ENCODE assay signal across 19 mouse cellular contexts in the genomic region with DNA sequence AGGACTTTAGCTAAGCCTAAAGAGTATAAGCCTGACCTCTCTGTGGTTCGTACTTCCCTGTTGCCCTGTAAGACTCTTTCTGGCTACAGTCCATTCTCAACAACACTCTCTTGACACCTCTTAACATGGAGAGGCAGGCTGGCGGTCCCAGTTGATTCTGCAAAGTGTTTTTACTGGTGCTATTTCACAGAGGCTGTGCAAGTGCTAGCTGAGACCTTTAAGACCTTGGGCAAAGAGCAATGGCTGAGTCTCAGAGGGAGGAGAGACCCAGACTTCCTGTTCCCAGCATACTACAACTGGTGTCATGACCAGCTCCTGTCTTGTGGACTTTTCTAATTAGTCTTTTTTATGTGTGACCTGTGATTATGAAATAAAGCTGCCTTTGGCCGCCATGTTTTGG.
DNase-seq lines count a peak whose midpoint lies in the region; ATAC-seq and TF ChIP-seq lines count a peak whose summit lies in the region.
"Had no signal": no experiment of that assay in that cellular context is flagged by ENCODE, and none has a peak within 500 bp of the region (broad histone marks: within the 10 kb centered on the region; RNA-seq: fewer than 3 reads in every experiment).

No protein-coding gene starts in this region.

- no peaks in the 10 kb centered on the region for H3K4me1 ChIP-seq in forebrain, embryonic 12.5 days
- H3K4me1 ChIP-seq: embryonic facial prominence, embryonic 13.5 days had no signal

- peak; percentile 49 for DNase-seq in kidney, adult 11 months
- DNase-seq in kidney, adult 9 months = peak; percentile 47
- peak; percentile 12 to 50 for DNase-seq in kidney, postnatal 36 days
- DNase-seq in lung, postnatal 10 days = peak; percentile 30
- no peak for DNase-seq in left cerebral cortex, adult 2 months (ENCODE audit: extremely low spot score in 1 of 2, low spot score in 2 of 2)
- DNase-seq in right cerebral cortex, postnatal 14 days = no peak
- DNase-seq: adrenal gland, postnatal 25 days; B cell, adult 2 months; cerebellum, adult 9-10 months; gastrocnemius, postnatal 10 days; heart, postnatal 4 days; left cerebral cortex, postnatal 4 days; spleen, adult 18-20 months; thymus, adult 18-20 months had no signal

- no peak overlapping the region for H3K9ac ChIP-seq in forebrain, embryonic 12.5 days
- H3K9ac ChIP-seq: embryonic facial prominence, embryonic 13.5 days; liver, embryonic 14.5 days had no signal

- intact Hi-C loops in left cerebral cortex, adult 2 months (cut with DNase I) = no loop called here

- no peak for ATAC-seq in forebrain, embryonic 12.5 days (ENCODE audit: low FRiP score)
- ATAC-seq: midbrain, embryonic 16.5 days had no signal

- H3K27ac ChIP-seq in left cerebral cortex, adult 2 months = no peak overlapping the region
- no peak overlapping the region for H3K27ac ChIP-seq in forebrain, embryonic 12.5 days
- H3K27ac ChIP-seq: embryonic facial prominence, embryonic 13.5 days; heart, embryonic 10.5 days; liver, embryonic 14.5 days had no signal

- H3K9me3 ChIP-seq in forebrain, embryonic 12.5 days = no peaks in the 10 kb centered on the region
- H3K9me3 ChIP-seq: embryonic facial prominence, embryonic 13.5 days; heart, embryonic 10.5 days had no signal

- no peak overlapping the region for H3K4me3 ChIP-seq in left cerebral cortex, adult 2 months
- H3K4me3 ChIP-seq in forebrain, embryonic 12.5 days (replicated peaks) = no peak overlapping the region
- H3K4me3 ChIP-seq: embryonic facial prominence, embryonic 13.5 days; heart, embryonic 10.5 days had no signal

- no peak overlapping the region for H3K4me2 ChIP-seq in forebrain, embryonic 12.5 days
- H3K4me2 ChIP-seq: embryonic facial prominence, embryonic 13.5 days had no signal

- no peaks in the 10 kb centered on the region for H3K27me3 ChIP-seq in forebrain, embryonic 12.5 days
- H3K27me3 ChIP-seq: embryonic facial prominence, embryonic 13.5 days had no signal

- 89% methylated on average over 3 of the region's 3 CpGs for WGBS in forebrain, embryonic 12.5 days

- no peak for TF ChIP-seq CTCF in left cerebral cortex, adult 2 months (IDR thresholded peaks at IDR 0.05)

- H3K36me3 ChIP-seq in forebrain, embryonic 12.5 days (replicated peaks) = no peaks in the 10 kb centered on the region
- H3K36me3 ChIP-seq: embryonic facial prominence, embryonic 13.5 days; heart, embryonic 10.5 days had no signal

Comparison
In these comparisons a context has a peak if more than half of its experiments do, and no peak if none do; other contexts are left out.
1. DNase-seq: peak in kidney, adult 11 months (single experiment), kidney, adult 9 months (single experiment), kidney, postnatal 36 days (2 of 2) and lung, postnatal 10 days (single experiment); none in left cerebral cortex, adult 2 months (0 of 2) and right cerebral cortex, postnatal 14 days (single experiment).